Comparison of ENCODE assay signal across 28 mouse cellular contexts in genomic region chr2:132174048-132174447, GRCm38 (mm10).
"Had no signal": no experiment of that assay in that cellular context is flagged by ENCODE, and none has a peak within 500 bp of the region (broad histone marks: within the 10 kb centered on the region; RNA-seq: fewer than 3 reads in every experiment).

No protein-coding gene starts in this region.

- H3K9ac ChIP-seq: limb, embryonic 12.5 days; limb, embryonic 13.5 days; limb, embryonic 15.5 days; liver, embryonic 12.5 days; liver, embryonic 13.5 days; liver, embryonic 14.5 days; liver, embryonic 15.5 days; liver, postnatal 0 days; lung, embryonic 14.5 days; lung, embryonic 15.5 days; midbrain, embryonic 12.5 days; midbrain, embryonic 13.5 days; midbrain, embryonic 15.5 days; neural tube, embryonic 12.5 days had no signal

- H3K4me1 ChIP-seq: limb, embryonic 10.5 days; limb, embryonic 12.5 days; liver, embryonic 12.5 days; liver, embryonic 13.5 days; liver, embryonic 15.5 days; lung, embryonic 15.5 days; midbrain, embryonic 10.5 days; midbrain, embryonic 12.5 days; midbrain, embryonic 13.5 days; midbrain, embryonic 15.5 days; neural tube, embryonic 12.5 days had no signal

- H3K27ac ChIP-seq: limb, embryonic 10.5 days; limb, embryonic 12.5 days; limb, embryonic 13.5 days; limb, embryonic 15.5 days; liver, embryonic 12.5 days; liver, embryonic 13.5 days; liver, embryonic 14.5 days; liver, embryonic 15.5 days; lung, embryonic 15.5 days; macrophage; midbrain, embryonic 10.5 days; midbrain, embryonic 12.5 days; midbrain, embryonic 13.5 days; midbrain, embryonic 15.5 days; neural tube, embryonic 12.5 days had no signal

- H3K27me3 ChIP-seq: limb, embryonic 12.5 days; limb, embryonic 13.5 days; limb, embryonic 15.5 days; liver, embryonic 12.5 days; liver, embryonic 13.5 days; liver, embryonic 15.5 days; lung, embryonic 15.5 days; midbrain, embryonic 12.5 days; midbrain, embryonic 13.5 days; midbrain, embryonic 15.5 days; neural tube, embryonic 12.5 days had no signal

- H3K4me3 ChIP-seq: limb, embryonic 10.5 days; limb, embryonic 12.5 days; limb, embryonic 13.5 days; limb, embryonic 15.5 days; liver, embryonic 12.5 days; liver, embryonic 13.5 days; liver, embryonic 15.5 days; lung, embryonic 15.5 days; megakaryocyte, embryonic 14.5 days; midbrain, embryonic 10.5 days; midbrain, embryonic 12.5 days; midbrain, embryonic 13.5 days; midbrain, embryonic 15.5 days; myocyte; neural tube, embryonic 12.5 days had no signal

- H3K9me3 ChIP-seq: limb, embryonic 10.5 days; limb, embryonic 12.5 days; limb, embryonic 13.5 days; limb, embryonic 15.5 days; liver, embryonic 12.5 days; liver, embryonic 13.5 days; liver, embryonic 15.5 days; lung, embryonic 15.5 days; midbrain, embryonic 10.5 days; midbrain, embryonic 12.5 days; midbrain, embryonic 13.5 days; midbrain, embryonic 15.5 days; neural tube, embryonic 12.5 days had no signal

- H3K36me3 ChIP-seq: limb, embryonic 10.5 days; limb, embryonic 12.5 days; limb, embryonic 13.5 days; limb, embryonic 15.5 days; liver, embryonic 12.5 days; liver, embryonic 13.5 days; liver, embryonic 15.5 days; lung, embryonic 15.5 days; midbrain, embryonic 10.5 days; midbrain, embryonic 12.5 days; midbrain, embryonic 13.5 days; midbrain, embryonic 15.5 days; neural tube, embryonic 12.5 days had no signal

- DNase-seq: left cerebral cortex, postnatal 4 days; liver; liver, embryonic 13.5 days; liver, postnatal 0 days; lung, adult 18-20 months; lung, adult 2 months; lung, embryonic 14.5 days; lung, postnatal 10 days; lung, postnatal 14 days; lung, postnatal 36 days; lung, postnatal 4 days; midbrain, embryonic 14.5 days had no signal
